Mouse (Mus musculus): Measurements from ENCODE around the gene Swsap1.

DNA sequence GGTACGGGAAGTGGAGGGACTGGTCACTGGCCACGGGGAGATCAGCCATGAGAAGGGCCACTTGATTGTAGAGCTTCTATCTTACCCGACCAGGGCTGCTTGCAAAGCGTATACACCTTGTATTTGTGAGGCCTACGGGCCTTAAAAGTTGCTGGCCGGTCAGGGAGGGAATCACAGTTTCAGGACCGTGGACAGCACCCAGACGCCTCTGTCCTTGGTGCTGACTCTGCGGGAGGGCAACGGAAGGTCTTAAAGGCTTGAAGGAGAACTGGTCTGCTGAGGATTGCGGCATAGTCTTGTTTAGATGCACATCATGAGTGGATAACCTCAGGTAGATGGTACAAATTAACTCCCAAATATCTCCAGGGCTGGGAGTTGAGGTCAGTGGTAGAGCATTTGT lies 5.2 kb upstream of the Swsap1 start:
- TF ChIP-seq CTCF (conservative IDR thresholded peaks at IDR 0.05; ENCODE audit: insufficient read depth, insufficient read length, low read depth, low read length) = no peak; the same call in 1 of the 2 replicates
- no peak for TF ChIP-seq POLR2A (IDR thresholded peaks at IDR 0.05; ENCODE audit: low read depth, low read length)
